Mouse (Mus musculus) stomach, postnatal 0 days (tissue): Measurements from ENCODE around the gene Dock8.

Experiments
- CTCF ChIP-seq: IDR thresholded peaks from 2 replicates; pipeline ENCODE4 v1.5.1; 2016; ENCODE audit warnings: antibody characterized with exemption, low read depth, mild to moderate bottlenecking, moderate library complexity
- EP300 ChIP-seq: optimal IDR thresholded peaks from 2 replicates; pipeline ENCODE3; 2016; ENCODE audit warnings: antibody characterized with exemption

- TF ChIP-seq CTCF (no peak), EP300 (no peak)
Measured at GRCm38 (mm10) chr19:25055559-25055958, 56.2 kb downstream of the Dock8 start.
